Mouse (Mus musculus): ENCODE data around the gene Fam107b. TPM values are rescaled to one million over a fixed set of nuclear protein-coding genes. Genes with fewer than 3 reads are reported as not detected.

The Fam107b gene
- polyA plus RNA-seq, 1 experiment from 2014 or later = 20.5 TPM

DNA sequence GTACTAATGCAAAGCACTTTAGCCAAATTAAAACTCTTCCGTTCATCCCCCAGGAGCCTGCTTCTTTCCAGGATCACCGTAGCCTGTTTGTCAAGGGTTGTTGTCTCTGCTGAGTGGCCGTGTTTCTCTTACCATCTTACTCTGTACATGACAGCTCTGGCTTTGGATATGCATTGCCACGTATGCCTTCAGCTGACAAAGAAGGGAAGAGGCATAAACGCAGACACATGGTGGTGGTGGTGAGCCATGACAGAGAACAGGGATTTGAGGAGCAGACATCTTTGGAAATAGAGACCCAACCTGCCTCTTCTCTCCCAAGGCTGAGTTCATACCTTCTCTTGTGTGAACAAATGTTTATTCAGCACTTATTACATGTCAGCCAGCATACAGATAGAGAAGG is 226.3 kb downstream of the Fam107b start:
- Histone ChIP-seq H3K36me3 (ENCODE audit: insufficient read depth, low read length) (no peaks in the 10 kb centered on the region), H3K9me3 (ENCODE audit: low read length) (no peaks in the 10 kb centered on the region), H3K27me3 (replicated peaks; ENCODE audit: insufficient read depth, low read length) (no peaks in the 10 kb centered on the region), H3K4me2 (replicated peaks; ENCODE audit: low read depth, low read length) (no peak overlapping the region), H3K4me1 (ENCODE audit: insufficient read depth, low read depth, low read length) (no peaks in the 10 kb centered on the region), H3K4me3 (ENCODE audit: low read depth, low read length) (no peak overlapping the region), H3K9ac (replicated peaks; ENCODE audit: low read depth) (no peak overlapping the region), H3K27ac (ENCODE audit: low read length) (no peak overlapping the region)
- 64% methylated on average over 5 of the region's 5 CpGs for WGBS
- ATAC-seq (no peak), DNase-seq (ENCODE audit: low spot score) (no peak)
- TF ChIP-seq CTCF (IDR thresholded peaks at IDR 0.05) = no peak
- TF ChIP-seq EP300 (IDR thresholded peaks at IDR 0.05) = no peak

DNA sequence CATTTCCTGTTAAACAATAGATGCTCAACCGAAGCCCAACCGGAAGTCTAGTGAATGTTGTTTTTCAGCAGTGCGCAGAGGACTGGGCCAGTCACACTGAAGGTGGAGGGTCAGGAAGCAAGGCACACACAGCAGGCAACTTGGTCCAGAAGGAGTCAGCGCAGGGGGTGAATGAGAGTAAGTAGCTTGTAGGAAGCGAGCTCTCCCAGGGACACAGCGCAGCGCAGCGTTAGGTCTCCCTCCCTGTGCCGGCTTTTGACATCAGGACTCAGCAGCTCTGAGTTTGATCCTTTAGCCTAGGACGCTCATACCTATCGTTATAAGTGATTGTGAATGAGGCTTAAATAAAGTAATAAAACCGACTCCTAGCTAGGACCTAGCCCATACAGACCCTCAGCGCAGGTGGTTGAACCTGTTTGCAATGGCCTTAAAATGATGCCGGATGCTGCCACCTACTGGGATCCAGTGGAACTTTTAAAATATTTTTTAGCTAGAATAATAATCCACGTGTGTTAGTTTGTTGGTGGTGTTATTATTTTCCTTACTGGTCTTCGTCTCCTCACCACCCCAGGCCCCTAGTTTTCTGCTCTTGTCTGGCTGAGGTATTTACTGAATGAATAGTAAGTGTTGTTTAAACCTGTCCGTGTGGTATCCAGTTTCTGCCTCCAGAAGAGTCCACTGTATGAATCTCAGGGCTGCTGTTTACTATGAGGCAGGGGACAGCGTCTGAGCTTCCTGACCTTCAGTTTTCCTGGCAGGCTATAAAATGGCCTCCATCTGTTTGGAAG is 229.7 kb downstream of the Fam107b start:
- Histone ChIP-seq H3K36me3 (ENCODE audit: insufficient read depth, low read length) (no peaks in the 10 kb centered on the region), H3K9ac (replicated peaks; ENCODE audit: low read depth) (no peak overlapping the region), H3K9me3 (ENCODE audit: low read length) (no peaks in the 10 kb centered on the region), H3K4me1 (ENCODE audit: insufficient read depth, low read depth, low read length) (no peaks in the 10 kb centered on the region), H3K27ac (ENCODE audit: low read length) (no peak overlapping the region), H3K27me3 (replicated peaks; ENCODE audit: insufficient read depth, low read length) (no peaks in the 10 kb centered on the region), H3K4me3 (ENCODE audit: low read depth, low read length) (no peak overlapping the region), H3K4me2 (replicated peaks; ENCODE audit: low read depth, low read length) (peak overlapping the region; percentile 52)
- TF ChIP-seq CTCF (IDR thresholded peaks at IDR 0.05) (peak; percentile 73), EP300 (IDR thresholded peaks at IDR 0.05) (no peak)
- DNase-seq (ENCODE audit: low spot score) (peak; percentile 58), ATAC-seq (peak; percentile 33)
- 8% methylated on average over 18 of the region's 18 CpGs for WGBS

GRCm38 (mm10) chr2:3800555-3800878 is 230.2 kb downstream of the Fam107b start:
- H3K4me2 ChIP-seq (replicated peaks; ENCODE audit: low read depth, low read length) = no peak overlapping the region
- no peak overlapping the region for H3K9ac ChIP-seq (replicated peaks; ENCODE audit: low read depth)
- no peaks in the 10 kb centered on the region for H3K4me1 ChIP-seq (ENCODE audit: insufficient read depth, low read depth, low read length)
- H3K36me3 ChIP-seq (ENCODE audit: insufficient read depth, low read length) = no peaks in the 10 kb centered on the region
- no peaks in the 10 kb centered on the region for H3K9me3 ChIP-seq (ENCODE audit: low read length)
- no peak overlapping the region for H3K27ac ChIP-seq (ENCODE audit: low read length)
- no peak overlapping the region for H3K4me3 ChIP-seq (ENCODE audit: low read depth, low read length)
- ATAC-seq (no peak), DNase-seq (ENCODE audit: low spot score) (peak; percentile 21)
- no peaks in the 10 kb centered on the region for H3K27me3 ChIP-seq (replicated peaks; ENCODE audit: insufficient read depth, low read length)
- WGBS = 33% methylated on average over 5 of the region's 5 CpGs
- TF ChIP-seq EP300 (IDR thresholded peaks at IDR 0.05) = no peak
- TF ChIP-seq CTCF (IDR thresholded peaks at IDR 0.05) = no peak

GRCm38 (mm10) chr2:3805742-3806141 is 235.5 kb downstream of the Fam107b start:
- Histone ChIP-seq H3K27me3 (replicated peaks; ENCODE audit: insufficient read depth, low read length) (no peaks in the 10 kb centered on the region), H3K9me3 (ENCODE audit: low read length) (no peaks in the 10 kb centered on the region), H3K36me3 (ENCODE audit: insufficient read depth, low read length) (no peaks in the 10 kb centered on the region), H3K4me3 (ENCODE audit: low read depth, low read length) (no peak overlapping the region), H3K4me2 (replicated peaks; ENCODE audit: low read depth, low read length) (no peak overlapping the region), H3K4me1 (ENCODE audit: insufficient read depth, low read depth, low read length) (no peaks in the 10 kb centered on the region), H3K27ac (ENCODE audit: low read length) (no peak overlapping the region), H3K9ac (replicated peaks; ENCODE audit: low read depth) (no peak overlapping the region)
- 47% methylated on average over 6 of the region's 6 CpGs for WGBS
- DNase-seq (ENCODE audit: low spot score) (no peak), ATAC-seq (no peak)
- TF ChIP-seq CTCF (IDR thresholded peaks at IDR 0.05) = no peak
- TF ChIP-seq EP300 (IDR thresholded peaks at IDR 0.05) = no peak

DNA sequence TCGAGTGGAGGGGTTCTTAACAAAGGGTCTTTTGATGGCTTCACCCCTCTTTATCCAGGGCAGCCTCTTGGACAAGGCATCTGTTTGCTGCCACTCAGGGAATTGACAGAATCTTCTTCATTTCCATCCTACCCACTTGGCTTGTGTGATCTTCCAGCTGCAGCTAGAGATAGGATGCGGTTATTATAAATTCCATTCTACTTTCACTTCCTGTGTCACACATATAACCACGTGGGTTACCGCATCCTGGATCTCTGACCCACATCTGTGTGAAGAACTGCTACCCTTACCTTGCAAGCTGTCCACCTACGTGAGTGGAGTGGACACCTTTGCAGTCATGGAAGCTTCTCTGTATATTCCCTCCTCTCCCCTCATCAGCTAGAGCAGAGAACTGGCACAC is 240.0 kb downstream of the Fam107b start:
- Histone ChIP-seq H3K4me2 (replicated peaks; ENCODE audit: low read depth, low read length) (no peak overlapping the region), H3K27ac (ENCODE audit: low read length) (no peak overlapping the region), H3K4me1 (ENCODE audit: insufficient read depth, low read depth, low read length) (no peaks in the 10 kb centered on the region), H3K4me3 (ENCODE audit: low read depth, low read length) (no peak overlapping the region), H3K27me3 (replicated peaks; ENCODE audit: insufficient read depth, low read length) (no peaks in the 10 kb centered on the region), H3K36me3 (ENCODE audit: insufficient read depth, low read length) (no peaks in the 10 kb centered on the region), H3K9me3 (ENCODE audit: low read length) (no peaks in the 10 kb centered on the region), H3K9ac (replicated peaks; ENCODE audit: low read depth) (no peak overlapping the region)
- TF ChIP-seq CTCF (IDR thresholded peaks at IDR 0.05) (no peak), EP300 (IDR thresholded peaks at IDR 0.05) (no peak)
- WGBS = 36% methylated on average over 5 of the region's 5 CpGs
- ATAC-seq (no peak), DNase-seq (ENCODE audit: low spot score) (no peak)

DNA sequence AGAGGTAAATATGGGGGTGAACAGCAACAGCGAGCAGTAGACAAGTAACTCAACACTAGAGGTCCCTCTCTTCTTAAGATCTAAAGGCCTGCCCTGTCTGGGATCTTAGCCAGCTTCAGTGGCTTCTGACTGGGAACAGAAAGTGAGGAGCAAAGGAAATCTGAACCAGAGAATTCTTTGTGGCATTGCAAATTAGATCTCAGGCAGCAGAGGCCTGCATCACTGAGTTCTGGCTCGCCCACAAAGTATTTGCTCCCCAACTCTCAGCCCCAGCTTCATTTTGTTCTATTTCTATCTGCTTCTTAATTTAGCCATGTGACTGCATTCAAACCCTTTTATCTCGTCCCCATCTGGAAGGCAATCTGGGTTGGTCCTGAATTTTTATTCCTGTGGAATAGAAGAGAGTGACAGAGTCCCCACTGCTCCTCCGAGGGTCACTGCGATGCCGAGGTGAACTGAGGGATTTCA is 245.9 kb downstream of the Fam107b start:
- H3K36me3 ChIP-seq (ENCODE audit: insufficient read depth, low read length) = no peaks in the 10 kb centered on the region
- no peaks in the 10 kb centered on the region for H3K9me3 ChIP-seq (ENCODE audit: low read length)
- peak; percentile 37; the same call in 1 of the 2 replicates for TF ChIP-seq CTCF (IDR thresholded peaks at IDR 0.05)
- no peak for TF ChIP-seq EP300 (IDR thresholded peaks at IDR 0.05)
- no peaks in the 10 kb centered on the region for H3K27me3 ChIP-seq (replicated peaks; ENCODE audit: insufficient read depth, low read length)
- WGBS = 64% methylated on average over 6 of the region's 6 CpGs
- H3K4me3 ChIP-seq (ENCODE audit: low read depth, low read length) = no peak overlapping the region
- DNase-seq (ENCODE audit: low spot score) (peak; percentile 58), ATAC-seq (no peak)
- H3K4me1 ChIP-seq (ENCODE audit: insufficient read depth, low read depth, low read length) = no peaks in the 10 kb centered on the region
- H3K27ac ChIP-seq (ENCODE audit: low read length) = no peak overlapping the region
- no peak overlapping the region for H3K9ac ChIP-seq (replicated peaks; ENCODE audit: low read depth)
- H3K4me2 ChIP-seq (replicated peaks; ENCODE audit: low read depth, low read length) = no peak overlapping the region

Measured in lung, postnatal 0 days (tissue).